Mouse (Mus musculus) erythroblast, embryonic 14.5 days (primary cell): ENCODE results near the gene Trappc6a.

Experiments used
- GATA1 ChIP-seq: IDR thresholded peaks from 2 replicates; pipeline ENCODE4 v1.6.1; 2012; ENCODE audit warnings: low read length, inconsistent platforms, mixed read lengths
- TAL1 ChIP-seq: IDR thresholded peaks from 3 replicates; pipeline ENCODE4 v1.6.1; 2012; ENCODE audit warnings: low read length, inconsistent platforms, mixed read lengths

DNA sequence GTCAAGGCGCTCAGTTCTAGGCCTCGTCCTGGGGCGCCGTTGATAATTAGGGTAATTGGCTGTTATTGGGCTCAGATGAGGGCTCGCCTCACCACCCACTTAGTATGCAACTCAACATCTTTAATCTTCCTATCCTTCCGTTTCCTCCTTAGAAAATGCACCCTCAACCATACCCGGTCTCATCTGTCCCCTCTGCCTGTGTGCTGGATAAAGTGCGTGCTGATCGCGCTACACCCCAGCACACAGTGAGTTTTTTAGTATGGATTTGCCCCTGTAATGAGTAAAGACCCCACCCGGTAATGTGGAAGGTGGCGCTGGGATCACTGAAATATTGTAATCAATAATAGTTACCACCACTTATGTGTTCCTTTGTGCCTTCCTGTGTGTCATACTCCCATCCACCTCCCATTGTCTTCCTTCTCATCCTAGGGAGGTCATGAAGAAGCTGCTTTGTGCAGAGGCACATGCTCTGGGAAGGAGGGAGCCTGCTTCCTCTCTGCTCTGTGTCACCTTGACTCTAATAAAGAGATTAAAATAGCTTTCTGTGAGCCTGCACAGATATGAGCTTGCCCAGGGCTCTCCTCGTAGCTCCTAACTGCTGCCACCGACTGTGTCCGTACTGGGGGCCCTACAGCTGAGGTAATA is 851 bp downstream of the Trappc6a start:
- TF ChIP-seq GATA1, result no peak
- no peak for TF ChIP-seq TAL1
